Mouse (Mus musculus) embryonic facial prominence, embryonic 14.5 days (tissue): ENCODE data around the gene Serhl. TPM values are rescaled to one million over a fixed set of nuclear protein-coding genes. Genes with fewer than 3 reads are reported as not detected.

ENCODE experiments used
- ATAC-seq: fragments of 200-750 bp; cut with Nextera tagmentation; 2 replicates; pipeline ENCODE4 v1.8.0; 2017; ENCODE audit warnings: low read depth, moderate number of reproducible peaks, moderate TSS enrichment
- DNase-seq: peaks from one replicate; pipeline ENCODE4 v3.0.0-alpha.2; 2015; ENCODE audit warnings: low spot score
- H3K27ac ChIP-seq: fragments of 300-500 bp; sonication (generic); replicated peaks from 2 replicates; pipeline ENCODE4 v1.5.1; 2014; ENCODE audit warnings: low read depth, mild to moderate bottlenecking, low read length, moderate library complexity
- H3K27me3 ChIP-seq: fragments of 300-500 bp; sonication (generic); replicated peaks from 2 replicates; pipeline ENCODE4 v1.6.1; 2014; ENCODE audit warnings: low read length; ENCODE audit not compliant: control insufficient read depth, insufficient read depth
- H3K36me3 ChIP-seq: fragments of 300-500 bp; sonication (generic); 2 replicates; pipeline ENCODE4 v1.6.1; 2014; ENCODE audit warnings: low read length, mixed read lengths; ENCODE audit not compliant: control insufficient read depth, insufficient read depth
- H3K4me1 ChIP-seq: fragments of 300-500 bp; sonication (generic); 2 replicates; pipeline ENCODE4 v1.6.1; 2014; ENCODE audit warnings: antibody characterized with exemption, low read length; ENCODE audit not compliant: control insufficient read depth, insufficient read depth
- H3K4me2 ChIP-seq: fragments of 300-500 bp; sonication (generic); 2 replicates; pipeline ENCODE4 v1.6.1; 2014; ENCODE audit warnings: low read depth, mild to moderate bottlenecking, low read length, moderate library complexity, mixed read lengths
- H3K4me3 ChIP-seq: fragments of 300-500 bp; sonication (generic); 2 replicates; pipeline ENCODE4 v1.5.1; 2014; ENCODE audit warnings: low read depth, mild to moderate bottlenecking, low read length
- H3K9ac ChIP-seq: fragments of 300-500 bp; sonication (generic); 2 replicates; pipeline ENCODE4 v1.6.1; 2014; ENCODE audit warnings: low read depth, mild to moderate bottlenecking, low read length, moderate library complexity, mixed read lengths
- H3K9me3 ChIP-seq: fragments of 300-500 bp; sonication (generic); 2 replicates; pipeline ENCODE4 v1.6.1; 2016; ENCODE audit warnings: low read length; ENCODE audit not compliant: control insufficient read depth
- WGBS: fragments of 180-500 bp; shearing (Covaris S2); extraction: QIAGEN DNeasy Blood & Tissue Kit; methylation state at CpG from one replicate; pipeline ENCODE4 v1.1.7; 2014; 5-methylcytosine and 5-hydroxymethylcytosine counted together
- polyA plus RNA-seq: library from polyadenylated mRNA; unstranded; fragments of >200 nt; fragmentation: Nextera tagmentation; extraction: Ambion mirVana; gene quantifications from 2 replicates; pipeline ENCODE4 v1.2.1, GENCODE M21; 2014

Gene Serhl
- polyA plus RNA-seq, 1 experiment from 2014 or later = 63.8 TPM

GRCm38 (mm10) chr15:83088495-83089428 is 544 bp upstream of the Serhl start:
- Histone ChIP-seq H3K27me3 (peaks cover 7% of the 10 kb centered on the region), H3K9ac (no peak overlapping the region), H3K4me3 (no peak overlapping the region), H3K4me1 (no peaks in the 10 kb centered on the region), H3K4me2 (peak overlapping the region; percentile 36), H3K27ac (no peak overlapping the region), H3K36me3 (no peaks in the 10 kb centered on the region), H3K9me3 (no peaks in the 10 kb centered on the region)
- ATAC-seq = 0 out of 2 replicates have a peak, but pooled peaks have one; percentile 27
- WGBS = 8% methylated on average over 23 of the region's 27 CpGs
- DNase-seq = peak; percentile 43

- Histone ChIP-seq H3K9me3 (no peaks in the 10 kb centered on the region), H3K4me3 (no peak overlapping the region), H3K4me2 (no peak overlapping the region), H3K27me3 (peaks cover 7% of the 10 kb centered on the region), H3K36me3 (no peaks in the 10 kb centered on the region), H3K9ac (no peak overlapping the region), H3K4me1 (no peaks in the 10 kb centered on the region), H3K27ac (no peak overlapping the region)
- ATAC-seq (peak; percentile 34; the same call in 1 of the 2 replicates), DNase-seq (peak; percentile 72)
- 47% methylated on average over 3 of the region's 3 CpGs for WGBS
Observed at GRCm38 (mm10) chr15:83090874-83091273, 1.6 kb downstream of the Serhl start.

- Histone ChIP-seq H3K9me3 (no peaks in the 10 kb centered on the region), H3K27ac (no peak overlapping the region), H3K9ac (no peak overlapping the region), H3K27me3 (peaks cover 8% of the 10 kb centered on the region), H3K4me1 (0 out of 2 replicates have a peak, but pooled peaks cover under 1% of the 10 kb centered on the region), H3K36me3 (no peaks in the 10 kb centered on the region), H3K4me2 (no peak overlapping the region), H3K4me3 (no peak overlapping the region)
- DNase-seq (no peak), ATAC-seq (no peak)
- 83% methylated on average over 2 of the region's 2 CpGs for WGBS
Observed at GRCm38 (mm10) chr15:83093687-83094086, 4.4 kb downstream of the Serhl start.

- H3K4me2 ChIP-seq = no peak overlapping the region
- H3K9me3 ChIP-seq = no peaks in the 10 kb centered on the region
- ATAC-seq (no peak), DNase-seq (no peak)
- H3K27ac ChIP-seq = no peak overlapping the region
- H3K9ac ChIP-seq = no peak overlapping the region
- 34% methylated on average over 2 of the region's 2 CpGs for WGBS
- peaks cover 9% of the 10 kb centered on the region; the same call in 1 of the 2 replicates for H3K4me1 ChIP-seq
- no peak overlapping the region for H3K4me3 ChIP-seq
- H3K27me3 ChIP-seq = peaks cover 3% of the 10 kb centered on the region; the same call in 1 of the 2 replicates
- no peaks in the 10 kb centered on the region for H3K36me3 ChIP-seq
Observed at GRCm38 (mm10) chr15:83095950-83096349, 6.6 kb downstream of the Serhl start.

GRCm38 (mm10) chr15:83099533-83100331 is 10.4 kb downstream of the Serhl start:
- H3K27ac ChIP-seq = peak overlapping the region; percentile 63; the same call in 1 of the 2 replicates
- ATAC-seq (peak; percentile 94), DNase-seq (peak; percentile 94)
- peaks cover 3% of the 10 kb centered on the region; the same call in 1 of the 2 replicates for H3K27me3 ChIP-seq
- H3K4me2 ChIP-seq = peak overlapping the region; percentile 71
- H3K36me3 ChIP-seq = no peaks in the 10 kb centered on the region
- peak overlapping the region; percentile 46 for H3K4me3 ChIP-seq
- 2% methylated on average over 28 of the region's 31 CpGs for WGBS
- H3K9ac ChIP-seq = peak overlapping the region; percentile 64
- peaks cover 9% of the 10 kb centered on the region; the same call in 1 of the 2 replicates for H3K4me1 ChIP-seq
- no peaks in the 10 kb centered on the region for H3K9me3 ChIP-seq

GRCm38 (mm10) chr15:83100332-83100662 is 11.0 kb downstream of the Serhl start:
- ATAC-seq (no peak), DNase-seq (no peak)
- Histone ChIP-seq H3K9me3 (no peaks in the 10 kb centered on the region), H3K27me3 (peaks cover 3% of the 10 kb centered on the region; the same call in 1 of the 2 replicates), H3K9ac (peak overlapping the region; percentile 64), H3K36me3 (no peaks in the 10 kb centered on the region), H3K4me2 (peak overlapping the region; percentile 71), H3K4me1 (peaks cover 9% of the 10 kb centered on the region; the same call in 1 of the 2 replicates), H3K27ac (peak overlapping the region; percentile 22; the same call in 1 of the 2 replicates), H3K4me3 (peak overlapping the region; percentile 46)
- WGBS = 2% methylated on average over 8 of the region's 8 CpGs

- Histone ChIP-seq H3K4me3 (no peak overlapping the region), H3K4me1 (peaks cover 9% of the 10 kb centered on the region; the same call in 1 of the 2 replicates), H3K27me3 (peaks cover 3% of the 10 kb centered on the region; the same call in 1 of the 2 replicates), H3K9me3 (no peaks in the 10 kb centered on the region), H3K9ac (no peak overlapping the region), H3K4me2 (no peak overlapping the region), H3K27ac (no peak overlapping the region), H3K36me3 (0 out of 2 replicates have a peak, but pooled peaks cover 9% of the 10 kb centered on the region)
- WGBS = 42% methylated on average over 1 of the region's 1 CpGs
- no peak for ATAC-seq
- no peak for DNase-seq
Observed at GRCm38 (mm10) chr15:83103111-83103510, 13.8 kb downstream of the Serhl start.

- H3K36me3 ChIP-seq = 0 out of 2 replicates have a peak, but pooled peaks cover 9% of the 10 kb centered on the region
- H3K27me3 ChIP-seq = no peaks in the 10 kb centered on the region
- no peak overlapping the region for H3K27ac ChIP-seq
- H3K9me3 ChIP-seq = no peaks in the 10 kb centered on the region
- no peak overlapping the region for H3K9ac ChIP-seq
- H3K4me3 ChIP-seq = no peak overlapping the region
- ATAC-seq (no peak), DNase-seq (no peak)
- no peaks in the 10 kb centered on the region for H3K4me1 ChIP-seq
- H3K4me2 ChIP-seq = no peak overlapping the region
- WGBS = 68% methylated on average over 6 of the region's 6 CpGs
Observed at GRCm38 (mm10) chr15:83106426-83106825, 17.1 kb downstream of the Serhl start.
